Mouse (Mus musculus) heart, adult 8-10 months (tissue): Measurements from ENCODE around the gene Mettl9. TPM values are rescaled to one million over a fixed set of nuclear protein-coding genes. Genes with fewer than 3 reads are reported as not detected.
A peak's percentile ranks its signal among the peaks of the same experiment; 100 is the strongest.

ENCODE experiments used
- DNase-seq: peaks from one replicate; pipeline ENCODE4 v3.0.0; 2022; ENCODE audit warnings: low spot score
- total RNA-seq, 4 experiments: library from RNA; stranded (reverse); gene quantifications; 2 replicates each; pipeline ENCODE4 v1.2.4; 2022

Gene Mettl9
- total RNA-seq, 4 experiments from 2014 or later = 83.1 to 103 (median 96.0) TPM

GRCm38 (mm10) chr7:121098614-121099389 is 64.6 kb downstream of the Mettl9 start:
- DNase-seq = no peak

DNA sequence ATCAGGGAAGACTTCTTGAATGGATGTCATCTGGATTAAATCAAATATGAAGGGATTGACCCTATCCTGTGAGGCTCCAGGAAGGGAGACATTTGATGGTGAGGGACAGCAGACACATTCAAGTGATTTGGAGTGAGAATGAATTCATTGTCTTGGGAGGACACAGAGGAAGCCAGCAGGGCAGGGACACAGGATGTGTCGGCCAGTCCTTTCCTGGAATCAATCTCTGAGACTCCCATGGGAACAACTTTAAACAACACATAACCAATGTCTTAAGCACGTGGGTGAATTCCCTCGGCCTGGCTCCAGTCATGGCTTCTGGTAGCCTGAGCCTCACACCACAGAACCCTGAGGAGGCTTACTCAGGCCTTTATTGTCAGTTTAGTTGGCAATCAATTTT is 73.6 kb downstream of the Mettl9 start:
- DNase-seq = peak; percentile 74

DNA sequence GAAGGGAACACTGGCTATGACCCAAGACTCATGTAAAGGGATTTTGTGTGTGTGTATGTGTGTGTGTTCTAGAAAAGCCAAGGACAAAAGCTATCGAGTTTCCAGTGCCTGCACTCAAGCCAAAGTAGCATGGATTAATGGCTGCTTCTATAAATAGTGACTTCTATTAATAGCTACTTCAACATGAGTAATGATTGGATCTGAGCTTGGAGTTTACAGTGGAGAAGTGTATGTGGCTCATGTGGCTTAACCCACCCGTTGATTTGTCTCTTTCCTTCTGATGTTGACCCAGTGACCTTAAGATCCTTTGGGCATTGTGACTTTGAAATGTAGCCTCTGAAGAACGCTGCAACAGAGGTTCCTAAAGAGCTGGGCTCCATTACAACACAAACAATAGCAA is 77.1 kb downstream of the Mettl9 start:
- DNase-seq = peak; percentile 19

- no peak for DNase-seq
These were observed 77.5 kb downstream of the Mettl9 start for GRCm38 (mm10) chr7:121111762-121112161.

DNA sequence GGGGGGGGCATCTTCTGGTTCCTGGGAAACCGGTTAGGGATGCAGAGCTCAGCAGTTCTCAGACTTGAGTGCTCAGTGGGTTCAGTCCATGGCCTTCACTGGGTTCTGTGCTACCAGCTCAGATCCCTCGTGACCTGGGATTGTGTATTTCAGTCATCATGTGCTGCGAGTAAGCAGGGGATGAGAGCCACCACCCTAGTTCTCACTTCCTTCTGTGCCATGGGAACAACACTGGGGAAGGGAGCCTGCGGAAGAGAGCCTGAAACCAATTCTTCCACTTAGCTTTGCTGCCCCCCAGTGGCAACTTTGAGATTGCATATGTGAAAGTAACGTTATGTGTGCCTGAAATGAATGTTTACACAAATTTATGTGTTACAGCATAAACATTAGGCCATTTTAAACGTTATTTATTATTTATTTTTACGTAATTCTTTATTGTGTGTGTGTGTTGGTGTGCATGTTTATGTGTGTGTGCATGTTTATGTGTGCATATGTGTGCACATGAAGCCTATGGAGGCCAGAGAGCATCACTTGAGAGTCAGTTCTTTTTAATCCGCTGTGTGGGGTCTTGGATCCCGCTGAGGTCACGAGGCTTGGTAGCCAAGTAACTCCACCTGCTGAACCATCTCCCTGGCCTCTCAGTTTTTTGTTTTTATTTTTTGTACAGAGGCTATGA is 86.0 kb downstream of the Mettl9 start:
- peak; percentile 87 for DNase-seq

Other genes starting within 250 kb of the Mettl9 start
- gene Gm5737, start 222.1 kb upstream of the Mettl9 start, total RNA-seq = not detected
- gene Eef2k, start 191.6 kb upstream of the Mettl9 start, total RNA-seq = 10 to 100 TPM; 23.0 to 42.1 (median 30.7) TPM
- 1 to 10 TPM; 7.9 to 9.5 (median 8.6) TPM for gene Polr3e, start 116.7 kb upstream of the Mettl9 start, total RNA-seq
- 10 to 100 TPM in 1 of 4 experiments, 1 to 10 TPM in 3; 4.8 to 14.4 (median 7.2) TPM for gene Cdr2, start 52.1 kb upstream of the Mettl9 start, total RNA-seq
- gene Mfsd13b, start 51.9 kb upstream of the Mettl9 start, total RNA-seq = not detected
- 1 to 10 TPM in 2 of 4 experiments, under 1 TPM in 2; 0.72 to 1.5 (median 1.2) TPM for gene Igsf6, start 40.1 kb downstream of the Mettl9 start, total RNA-seq
- gene Otoa, start 47.2 kb downstream of the Mettl9 start, total RNA-seq = under 1 TPM; 0.06 to 0.19 (median 0.06) TPM